Mouse (Mus musculus) left cerebral cortex, adult 9 months (tissue): ENCODE results near the gene Sec23ip.

Source experiments
- DNase-seq, 2 experiments: peaks; one replicate each; pipeline ENCODE4 v3.0.0; 2022; ENCODE audit warnings: low spot score in 2 of 2

The Sec23ip gene

DNA sequence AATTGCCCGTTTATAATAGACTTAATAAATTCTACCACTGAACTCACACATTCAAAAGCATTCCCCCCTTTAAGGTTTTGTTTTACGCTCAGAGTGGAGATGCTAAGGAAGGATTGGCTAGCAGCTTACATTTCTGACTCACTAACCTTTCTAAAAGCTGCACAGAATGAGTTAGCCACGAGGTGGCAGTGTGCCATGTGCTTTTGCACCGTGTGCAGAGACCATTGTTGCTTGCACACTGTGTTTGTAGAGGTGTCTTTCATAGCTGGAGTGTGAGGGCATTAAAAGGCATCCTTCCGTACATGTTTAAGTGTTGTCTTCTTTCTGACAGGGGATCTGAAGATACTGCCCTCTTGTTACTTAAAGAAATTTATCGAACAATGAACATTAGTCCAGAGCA lies 34.6 kb downstream of the Sec23ip start:
- peak in 1 of 2 experiments; percentile 48 for DNase-seq

DNA sequence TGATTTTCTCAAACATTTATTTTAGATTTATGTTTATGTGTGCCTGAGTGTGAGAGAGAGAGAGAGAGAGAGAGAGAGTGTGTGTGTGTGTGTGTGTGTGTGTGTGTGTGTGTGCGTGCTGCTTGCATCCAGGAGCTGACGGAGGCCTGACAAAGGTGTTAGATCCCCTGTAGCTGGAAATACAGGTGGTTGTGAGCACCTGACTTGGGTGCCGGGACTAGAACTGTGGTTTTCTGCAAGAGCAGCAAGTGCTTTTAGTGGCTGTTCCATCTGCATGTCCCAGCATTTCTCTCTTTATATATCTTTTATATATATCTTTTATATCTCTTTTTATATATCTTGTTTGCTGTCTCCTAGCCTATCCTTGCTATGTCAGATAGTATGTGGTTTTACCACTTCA lies 37.1 kb downstream of the Sec23ip start:
- no peak for DNase-seq

- no peak for DNase-seq
Observed at GRCm38 (mm10) chr7:128790045-128790444, 45.3 kb downstream of the Sec23ip start.

- no peak for DNase-seq
Observed at GRCm38 (mm10) chr7:128793464-128793863, 48.7 kb downstream of the Sec23ip start.

GRCm38 (mm10) chr7:128824986-128825563 lies 80.3 kb downstream of the Sec23ip start:
- DNase-seq = no peak

DNA sequence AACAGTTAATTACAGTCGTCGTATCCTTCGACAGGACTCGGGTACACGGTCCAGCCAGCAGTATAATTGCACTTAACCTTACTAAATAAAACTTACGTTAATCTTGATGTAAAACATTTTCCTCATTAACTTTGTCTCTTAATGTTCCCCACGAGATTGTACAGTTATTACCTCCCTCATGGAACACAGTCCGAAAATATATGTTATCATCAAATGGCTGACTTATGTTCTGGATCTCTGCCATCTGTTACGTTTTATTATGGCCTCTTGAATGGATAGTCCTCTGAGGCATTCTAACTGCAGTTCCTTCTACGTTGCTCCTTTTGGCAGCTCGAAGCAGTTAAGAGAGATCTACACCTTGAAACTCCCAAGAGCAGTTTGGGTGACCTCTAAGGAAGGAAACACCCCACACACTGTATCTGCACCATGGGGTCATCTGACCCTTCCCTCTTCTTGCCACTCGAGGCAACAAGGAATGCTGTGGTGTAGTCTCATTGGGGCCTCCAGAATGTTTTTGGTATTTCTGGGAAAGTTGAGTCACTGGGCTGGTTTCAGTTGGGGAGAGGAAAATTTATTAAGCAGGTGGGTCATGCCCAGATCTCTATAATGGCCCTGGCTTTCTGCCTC lies 87.8 kb downstream of the Sec23ip start:
- no peak for DNase-seq

DNA sequence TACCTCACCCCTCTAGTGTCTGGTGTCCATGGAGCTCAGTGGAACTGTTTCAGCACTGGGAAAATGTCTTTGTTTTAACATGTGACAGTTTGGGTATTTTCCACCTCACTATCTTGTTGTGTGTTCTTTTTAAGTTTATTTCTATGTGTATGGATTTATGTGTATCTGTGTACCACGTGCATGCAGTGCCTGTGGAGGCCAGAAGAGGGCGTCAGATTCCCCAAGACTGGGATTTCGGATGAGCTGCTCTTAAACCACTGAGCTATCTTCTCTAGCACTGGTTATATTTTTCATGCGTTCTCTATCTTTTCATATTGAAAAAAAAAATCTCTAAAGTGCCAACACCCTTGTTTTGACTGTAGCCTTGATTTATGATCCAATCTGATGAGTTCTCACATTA lies 88.5 kb downstream of the Sec23ip start:
- no peak for DNase-seq
